Mouse (Mus musculus) layer of hippocampus, postnatal 10 days (tissue): ENCODE measurements around the gene Crocc2. TPM values are rescaled to one million over a fixed set of nuclear protein-coding genes. Genes with fewer than 3 reads are reported as not detected.

ENCODE experiments used
- DNase-seq, 2 experiments: peaks; one replicate each; pipeline ENCODE4 v3.0.0; 2021; ENCODE audit warnings: low spot score in 2 of 2
- microRNA-seq, 2 experiments: library from miRNA; unstranded; fragments of <30 nt; microRNA quantifications; one replicate each; pipeline ENCODE4 v1.2.0; 2021
- total RNA-seq, 2 experiments: library from RNA; stranded (reverse); gene quantifications; 2 replicates each; pipeline ENCODE4 v1.2.3; 2021

Crocc2 gene
- total RNA-seq, 2 experiments from 2014 or later: 0.80 to 0.98 TPM

DNA sequence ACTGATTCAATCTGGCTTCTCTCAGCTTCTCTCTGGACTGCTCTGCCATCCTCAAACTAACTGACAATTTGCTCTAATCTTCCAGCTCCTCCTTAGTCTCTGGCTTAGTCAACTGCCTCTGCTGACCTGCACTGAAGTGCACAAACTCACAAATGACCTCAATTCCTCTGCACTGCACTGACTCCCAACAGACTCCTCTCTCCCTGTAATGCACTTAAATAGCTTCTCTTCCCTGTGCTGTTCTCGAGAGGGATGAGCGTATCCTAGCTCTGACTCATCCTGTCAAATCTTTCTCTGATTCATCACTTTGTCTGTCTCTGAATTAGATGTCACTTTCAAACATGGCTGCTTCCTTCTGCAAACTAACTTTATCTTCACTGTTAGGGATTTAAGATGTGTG is 99.7 kb downstream of the Crocc2 start:
- DNase-seq: no peak

DNA sequence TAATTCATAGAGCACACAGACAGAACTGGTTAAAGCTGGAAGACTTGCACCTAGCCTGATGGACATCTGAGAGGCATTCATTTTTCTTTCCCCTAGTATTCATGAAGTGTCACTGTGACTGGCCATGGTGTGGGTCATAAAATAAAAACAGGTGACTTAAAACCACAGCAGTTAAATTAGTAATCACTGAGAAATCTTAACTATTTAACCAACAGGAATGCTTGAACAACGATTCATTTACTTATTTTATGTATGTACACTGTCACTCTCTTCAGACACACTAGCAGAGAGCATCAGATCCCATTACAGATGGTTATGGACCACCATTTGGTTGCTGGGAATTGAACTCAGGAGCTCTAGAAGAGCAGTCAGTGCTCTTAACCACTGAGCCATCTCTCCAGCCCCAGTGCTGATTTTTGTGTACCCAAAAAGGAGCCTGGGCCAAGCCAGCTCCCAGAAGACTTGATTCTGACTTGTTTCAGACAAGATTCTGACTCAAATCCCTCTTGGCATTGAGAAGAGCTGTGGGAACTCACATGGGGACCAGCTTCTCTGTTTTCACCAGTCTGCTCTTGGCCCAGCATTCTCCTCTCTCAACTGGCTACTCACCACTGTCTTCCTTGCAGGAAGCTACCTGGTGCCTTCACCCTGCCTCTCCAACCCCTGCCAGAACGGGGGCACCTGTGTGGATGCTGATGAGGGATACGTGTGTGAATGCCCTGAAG is 102.2 kb downstream of the Crocc2 start:
- no peak for DNase-seq

DNA sequence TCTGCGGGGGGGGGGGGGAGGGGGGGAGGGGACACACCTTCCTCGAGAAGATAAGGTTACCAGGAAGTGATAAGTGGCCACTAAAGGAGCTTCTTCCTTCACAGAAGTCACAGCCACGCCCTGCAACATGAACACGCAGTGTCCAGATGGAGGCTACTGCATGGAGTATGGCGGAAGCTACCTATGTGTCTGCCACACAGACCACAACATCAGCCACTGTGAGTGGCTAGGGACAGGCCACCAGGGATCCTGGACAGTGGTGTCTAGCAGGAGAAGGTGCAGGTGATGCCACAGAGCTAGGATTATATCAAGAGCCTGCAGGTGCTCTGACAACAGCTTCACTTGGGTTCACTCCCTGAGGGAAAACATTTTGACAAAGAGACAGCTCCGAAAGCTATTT is 103.2 kb downstream of the Crocc2 start:
- DNase-seq: no peak

DNA sequence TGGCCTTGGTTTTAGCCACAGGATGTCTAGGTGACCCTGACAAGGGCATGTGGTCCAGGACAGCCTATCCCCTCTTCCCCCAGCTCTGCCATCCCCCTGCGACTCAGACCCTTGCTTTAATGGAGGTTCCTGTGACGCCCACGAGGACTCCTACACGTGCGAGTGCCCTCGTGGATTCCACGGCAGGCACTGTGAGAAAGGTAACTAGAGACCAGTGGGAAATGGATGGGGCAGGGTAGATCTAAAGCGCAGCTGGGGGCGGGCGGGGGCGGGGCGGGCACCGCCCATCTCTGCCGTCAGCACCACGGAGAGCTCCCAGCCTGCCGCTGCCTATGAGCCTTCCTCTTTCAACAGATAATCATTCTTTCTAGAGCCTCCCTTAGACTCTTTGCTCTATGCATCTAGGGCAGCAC is 103.9 kb downstream of the Crocc2 start:
- no peak for DNase-seq

DNA sequence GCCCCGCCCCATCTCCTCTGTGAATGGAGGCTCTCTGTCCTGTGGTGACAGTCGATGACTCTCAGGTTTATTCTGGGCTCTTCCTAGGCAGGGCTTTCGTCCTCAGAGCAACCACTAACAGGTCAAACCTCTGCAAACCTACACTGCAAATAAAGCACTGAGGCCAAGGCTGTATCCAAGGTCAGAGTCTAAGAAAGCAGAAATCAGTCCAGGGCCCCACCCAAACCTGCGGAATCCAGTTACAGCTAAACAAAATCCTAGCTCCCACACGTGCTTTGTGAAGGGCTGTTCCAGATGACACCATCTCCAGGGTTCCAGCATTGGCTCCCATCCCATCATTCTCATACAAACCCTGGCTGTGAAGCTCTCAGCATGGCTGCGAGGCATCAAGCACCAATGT is 107.0 kb downstream of the Crocc2 start:
- DNase-seq: peak in 1 of 2 experiments; percentile 13

DNA sequence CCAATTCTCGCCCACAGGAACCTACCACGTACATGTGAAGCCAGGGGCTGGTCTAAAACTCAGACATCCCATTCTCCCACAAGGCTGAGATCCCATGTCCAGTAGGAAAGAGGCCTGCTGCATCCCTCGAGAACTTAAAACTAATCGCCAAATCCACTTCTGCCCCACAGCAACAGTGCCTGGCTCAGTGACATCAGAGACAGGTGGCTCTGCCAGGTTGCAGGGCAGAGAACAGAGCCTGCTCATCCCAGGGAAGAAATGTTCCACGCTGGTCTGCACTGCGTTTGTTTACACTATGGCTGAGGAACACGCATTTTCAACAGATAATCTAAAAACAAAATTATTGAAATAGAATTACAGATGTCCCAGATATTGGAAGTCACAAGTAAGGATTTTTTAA is 108.5 kb downstream of the Crocc2 start:
- no peak for DNase-seq

Small RNAs within 50 kb of the gene (microRNA-seq; reads per million reads assigned to microRNA genes)
- 0 reads per million in 2 experiments for gene Mir6901

Other genes starting within 250 kb of the Crocc2 start
- 10 to 100 TPM; 50.7 to 55.1 TPM for gene Capn10, start 234.3 kb upstream of the Crocc2 start, total RNA-seq
- under 1 TPM; 0.11 to 0.78 TPM for gene Gpr35, start 217.9 kb upstream of the Crocc2 start, total RNA-seq
- gene Aqp12, start 162.4 kb upstream of the Crocc2 start, total RNA-seq: not detected
- 100 to 1,000 TPM; 704 to 762 TPM for gene Kif1a, start 66.8 kb upstream of the Crocc2 start, total RNA-seq
- not detected for gene Agxt, start 33.5 kb upstream of the Crocc2 start, total RNA-seq
- gene 2310007B03Rik, start 7.8 kb upstream of the Crocc2 start, total RNA-seq: not detected
- 10 to 100 TPM in 1 of 2 experiments, 1 to 10 TPM in 1; 9.3 to 10.2 TPM for gene Sned1, start 67.1 kb downstream of the Crocc2 start, total RNA-seq
- gene Mterf4, start 137.2 kb downstream of the Crocc2 start, total RNA-seq: 10 to 100 TPM; 18.9 to 20.4 TPM
- gene Ppp1r7, start 174.1 kb downstream of the Crocc2 start, total RNA-seq: 10 to 100 TPM; 62.1 to 73.1 TPM
- gene Pask, start 174.8 kb downstream of the Crocc2 start, total RNA-seq: 1 to 10 TPM; 7.6 to 7.7 TPM
- under 1 TPM; 0.18 TPM for gene Ano7, start 205.2 kb downstream of the Crocc2 start, total RNA-seq